Mouse (Mus musculus) liver, postnatal 0 days (tissue): ENCODE results near the gene Heatr5a.

Experiments used
- CTCF ChIP-seq: sonication (generic); IDR thresholded peaks from 2 replicates; pipeline ENCODE4 v1.5.1; 2016; ENCODE audit warnings: antibody characterized with exemption, low read depth
- EP300 ChIP-seq: IDR thresholded peaks from 2 replicates; pipeline ENCODE4 v1.6.1; 2016; ENCODE audit warnings: antibody characterized with exemption, low read depth, mild to moderate bottlenecking

GRCm38 (mm10) chr12:51884801-51885200 is 86.3 kb downstream of the Heatr5a start:
- no peak for TF ChIP-seq CTCF
- no peak for TF ChIP-seq EP300
